Mouse (Mus musculus) colon, adult 2 months (tissue): ENCODE results near the gene Ankrd2. TPM values are rescaled to one million over a fixed set of nuclear protein-coding genes. Genes with fewer than 3 reads are reported as not detected.

Experiments used
- polyA plus RNA-seq: library from polyadenylated mRNA; depleted of rRNA; stranded (reverse); fragments of >200 nt; gene quantifications from 2 replicates; pipeline ENCODE4 v1.2.3, GENCODE M21; 2012; rRNA removed

Ankrd2 gene
- polyA plus RNA-seq, result 0.17 and 0.21 TPM in 2 replicates

GRCm38 (mm10) chr19:42035456-42036248, at the start of gene Ankrd2:
TSS of gene Ankrd2 (plus strand) at chr19:42036000.

GRCm38 (mm10) chr19:42045269-42046102, 9.7 kb downstream of the Ankrd2 start, which contains the start of gene Hoga1:
TSS of gene Hoga1 (plus strand) at chr19:42045610.

DNA sequence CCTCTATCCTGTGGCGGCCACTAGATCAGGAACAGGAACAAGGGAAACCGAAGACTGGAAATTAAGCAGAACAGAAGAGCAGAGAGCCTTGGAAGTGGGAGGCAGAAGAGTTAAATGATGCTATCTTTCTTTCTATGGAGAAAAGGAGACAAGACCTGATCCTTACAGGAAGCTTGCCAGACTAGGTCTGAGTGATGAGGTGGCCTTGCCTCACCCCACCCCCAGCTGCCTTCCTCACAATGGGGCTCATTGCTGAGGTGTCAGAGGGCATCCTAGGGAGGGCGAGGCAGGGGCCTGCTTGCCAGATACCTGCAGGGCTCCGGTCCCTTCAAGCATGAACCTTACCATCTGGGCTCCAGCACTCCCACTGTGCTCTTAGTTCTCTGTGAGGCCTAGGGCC, 16.1 kb downstream of the Ankrd2 start, which contains the start of gene 4933411K16Rik:
4933411K16Rik (plus strand) TSS at position 301 of the 400 bp plus-strand sequence.

DNA sequence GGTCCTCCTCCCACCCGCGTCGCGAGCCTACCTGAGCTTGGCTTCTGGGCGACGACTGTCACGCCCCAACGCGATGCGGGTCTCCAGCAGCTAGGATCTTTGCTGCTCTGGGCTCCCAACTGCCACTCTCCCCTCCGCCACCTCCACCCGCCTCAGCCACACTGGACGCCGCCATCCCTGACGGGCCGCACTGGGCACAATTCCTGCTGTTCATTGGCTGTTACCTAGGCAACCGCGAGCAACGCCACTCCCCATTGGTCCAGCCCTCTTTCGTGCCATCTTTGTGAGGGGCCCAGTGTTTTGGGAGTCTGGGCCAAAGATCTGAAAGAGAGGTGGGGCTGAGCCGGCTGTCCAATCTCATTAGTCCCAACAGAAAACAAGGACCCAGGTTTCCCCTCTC, 50.4 kb downstream of the Ankrd2 start, which contains the start of gene Morn4:
Morn4 (minus strand) TSS at position 192 of the 400 bp plus-strand sequence.

GRCm38 (mm10) chr19:42089748-42090595, 54.2 kb downstream of the Ankrd2 start, which contains the start of gene Pi4k2a:
TSS of gene Pi4k2a (plus strand) at chr19:42090470.

Other genes starting within 250 kb of the Ankrd2 start
- gene Arhgap19, start 234.0 kb upstream of the Ankrd2 start, polyA plus RNA-seq, result 1.3 and 1.4 TPM in 2 replicates
- gene Frat1, start 206.0 kb upstream of the Ankrd2 start, polyA plus RNA-seq, result 20.9 and 21.1 TPM in 2 replicates
- gene Frat2, start 187.9 kb upstream of the Ankrd2 start, polyA plus RNA-seq, result 55.7 and 56.1 TPM in 2 replicates
- gene Rrp12, start 139.8 kb upstream of the Ankrd2 start, polyA plus RNA-seq, result 4.1 and 5.0 TPM in 2 replicates
- 261 and 284 TPM in 2 replicates for gene Pgam1, start 124.1 kb upstream of the Ankrd2 start, polyA plus RNA-seq
- gene Exosc1, start 102.6 kb upstream of the Ankrd2 start, polyA plus RNA-seq, result 7.6 and 9.4 TPM in 2 replicates
- gene Zdhhc16, start 102.5 kb upstream of the Ankrd2 start, polyA plus RNA-seq, result 66.0 and 96.7 TPM in 2 replicates
- gene Mms19, start 54.8 kb upstream of the Ankrd2 start, polyA plus RNA-seq, result 45.4 and 48.2 TPM in 2 replicates
- gene Ubtd1, start 54.2 kb upstream of the Ankrd2 start, polyA plus RNA-seq, result 19.7 and 20.1 TPM in 2 replicates
- gene Hoga1, start 9.6 kb downstream of the Ankrd2 start, polyA plus RNA-seq, result 6.0 and 7.8 TPM in 2 replicates
- 0.23 and 0.31 TPM in 2 replicates for gene 4933411K16Rik, start 16.2 kb downstream of the Ankrd2 start, polyA plus RNA-seq
- 3.4 and 3.5 TPM in 2 replicates for gene Morn4, start 50.4 kb downstream of the Ankrd2 start, polyA plus RNA-seq
- gene Pi4k2a, start 54.5 kb downstream of the Ankrd2 start, polyA plus RNA-seq, result 26.1 and 34.8 TPM in 2 replicates
- 17.5 and 18.3 TPM in 2 replicates for gene Avpi1, start 93.1 kb downstream of the Ankrd2 start, polyA plus RNA-seq
- gene Marveld1, start 111.4 kb downstream of the Ankrd2 start, polyA plus RNA-seq, result 120 and 135 TPM in 2 replicates
- 41.8 and 42.8 TPM in 2 replicates for gene Zfyve27, start 128.0 kb downstream of the Ankrd2 start, polyA plus RNA-seq
- gene Sfrp5, start 166.3 kb downstream of the Ankrd2 start, polyA plus RNA-seq, result 6.6 and 7.4 TPM in 2 replicates
- gene Golga7b, start 211.6 kb downstream of the Ankrd2 start, polyA plus RNA-seq, result 1.3 and 1.4 TPM in 2 replicates